Mouse (Mus musculus) limb, embryonic 11.5 days (tissue): ENCODE measurements around the gene Ccnf. TPM values are rescaled to one million over a fixed set of nuclear protein-coding genes. Genes with fewer than 3 reads are reported as not detected.
A peak's percentile ranks its signal among the peaks of the same experiment; 100 is the strongest.

Experiments used
- ATAC-seq: fragments of 200-750 bp; cut with Nextera tagmentation; 2 replicates; pipeline ENCODE4 v1.8.0; 2017; ENCODE audit warnings: low read depth; ENCODE audit not compliant: insufficient number of reproducible peaks, low FRiP score, low TSS enrichment
- DNase-seq: peaks from one replicate; pipeline ENCODE4 v3.0.0-alpha.2; 2015; ENCODE audit warnings: low spot score
- H3K27ac ChIP-seq: fragments of 300-500 bp; sonication (generic); replicated peaks from 2 replicates; pipeline ENCODE4 v1.5.1; 2014; ENCODE audit warnings: low read depth, mild to moderate bottlenecking, low read length
- H3K27me3 ChIP-seq: fragments of 300-500 bp; sonication (generic); 2 replicates; pipeline ENCODE4 v1.6.1; 2014; ENCODE audit warnings: mild to moderate bottlenecking, low read length, mixed read lengths; ENCODE audit not compliant: control insufficient read depth, insufficient read depth
- H3K36me3 ChIP-seq: fragments of 300-500 bp; sonication (generic); 2 replicates; pipeline ENCODE4 v1.6.1; 2014; ENCODE audit warnings: mild to moderate bottlenecking, low read length, moderate library complexity, mixed read lengths; ENCODE audit not compliant: control insufficient read depth, insufficient read depth
- H3K4me1 ChIP-seq: fragments of 300-500 bp; sonication (generic); 2 replicates; pipeline ENCODE4 v1.6.1; 2014; ENCODE audit warnings: low read length, mixed read lengths; ENCODE audit not compliant: control insufficient read depth, insufficient read depth
- H3K4me2 ChIP-seq: fragments of 300-500 bp; sonication (generic); 2 replicates; pipeline ENCODE4 v1.6.1; 2014; ENCODE audit warnings: low read depth, mild to moderate bottlenecking, moderate library complexity; ENCODE audit not compliant: severe bottlenecking
- H3K4me3 ChIP-seq: fragments of 300-500 bp; sonication (generic); 2 replicates; pipeline ENCODE4 v1.5.1; 2014; ENCODE audit warnings: low read depth, low read length
- H3K9ac ChIP-seq: fragments of 300-500 bp; sonication (generic); 2 replicates; pipeline ENCODE4 v1.6.1; 2014; ENCODE audit warnings: mild to moderate bottlenecking, low read length
- H3K9me3 ChIP-seq: fragments of 300-500 bp; sonication (generic); 2 replicates; pipeline ENCODE4 v1.6.1; 2016; ENCODE audit warnings: low read length; ENCODE audit not compliant: control insufficient read depth
- WGBS: fragments of 180-500 bp; shearing (Covaris S2); extraction: QIAGEN DNeasy Blood & Tissue Kit; methylation state at CpG from one replicate; pipeline ENCODE4 v1.1.7; 2014; 5-methylcytosine and 5-hydroxymethylcytosine counted together
- polyA plus RNA-seq: library from polyadenylated mRNA; unstranded; fragments of >200 nt; fragmentation: Nextera tagmentation; extraction: Ambion mirVana; gene quantifications from 2 replicates; pipeline ENCODE4 v1.2.1, GENCODE M21; 2014

Gene Ccnf
- polyA plus RNA-seq, 1 experiment from 2014 or later = 108 TPM

DNA sequence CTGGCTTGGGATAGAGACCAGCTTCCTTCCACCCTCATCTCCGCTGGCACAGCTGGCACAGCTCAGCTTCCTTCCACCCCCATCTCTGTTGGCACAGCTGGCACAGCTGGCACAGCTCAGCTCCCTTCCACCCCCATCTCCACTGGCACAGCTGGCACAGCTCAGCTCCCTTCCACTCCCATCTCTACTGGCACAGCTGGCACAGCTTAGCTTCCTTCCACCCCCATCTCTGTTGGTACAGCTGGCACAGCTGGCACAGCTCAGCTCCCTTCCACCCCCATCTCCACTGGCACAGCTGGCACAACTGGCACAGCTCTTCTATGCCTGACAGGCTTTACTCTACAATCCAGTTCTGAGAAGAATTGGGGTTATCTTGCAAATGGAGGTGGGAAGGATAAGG, 15.8 kb upstream of the Ccnf start:
- H3K9ac ChIP-seq = no peak overlapping the region
- H3K4me1 ChIP-seq = no peaks in the 10 kb centered on the region
- no peak overlapping the region for H3K27ac ChIP-seq
- DNase-seq (no peak), ATAC-seq (no peak)
- no peak overlapping the region for H3K4me3 ChIP-seq
- H3K27me3 ChIP-seq = no peaks in the 10 kb centered on the region
- H3K36me3 ChIP-seq = no peaks in the 10 kb centered on the region
- no peak overlapping the region for H3K4me2 ChIP-seq
- H3K9me3 ChIP-seq = no peaks in the 10 kb centered on the region
- WGBS = 90% methylated on average over 1 of the region's 1 CpGs

DNA sequence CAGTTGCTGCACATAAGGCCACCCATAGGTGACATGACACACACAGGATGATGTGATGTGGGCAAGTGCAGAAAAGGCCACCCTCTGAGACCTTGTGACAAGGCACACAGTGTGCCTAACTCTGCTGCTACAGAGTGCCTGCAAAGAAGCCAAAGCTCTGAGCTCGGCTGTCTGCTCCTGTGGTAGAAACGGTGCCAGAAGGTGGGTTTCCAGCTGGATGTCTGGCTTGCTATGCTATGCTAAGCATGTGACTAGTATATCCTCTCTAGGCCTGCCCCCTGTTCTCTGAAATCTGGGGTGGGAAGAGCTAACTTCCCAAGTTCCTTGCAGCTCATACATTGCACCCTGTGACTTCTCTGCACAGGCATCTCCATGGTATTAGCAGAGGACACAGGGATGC, 13.5 kb upstream of the Ccnf start:
- Histone ChIP-seq H3K27ac (no peak overlapping the region), H3K27me3 (no peaks in the 10 kb centered on the region), H3K9ac (no peak overlapping the region), H3K9me3 (no peaks in the 10 kb centered on the region), H3K4me3 (no peak overlapping the region), H3K4me2 (no peak overlapping the region), H3K36me3 (no peaks in the 10 kb centered on the region), H3K4me1 (no peaks in the 10 kb centered on the region)
- 78% methylated on average over 2 of the region's 2 CpGs for WGBS
- no peak for DNase-seq
- no peak for ATAC-seq

DNA sequence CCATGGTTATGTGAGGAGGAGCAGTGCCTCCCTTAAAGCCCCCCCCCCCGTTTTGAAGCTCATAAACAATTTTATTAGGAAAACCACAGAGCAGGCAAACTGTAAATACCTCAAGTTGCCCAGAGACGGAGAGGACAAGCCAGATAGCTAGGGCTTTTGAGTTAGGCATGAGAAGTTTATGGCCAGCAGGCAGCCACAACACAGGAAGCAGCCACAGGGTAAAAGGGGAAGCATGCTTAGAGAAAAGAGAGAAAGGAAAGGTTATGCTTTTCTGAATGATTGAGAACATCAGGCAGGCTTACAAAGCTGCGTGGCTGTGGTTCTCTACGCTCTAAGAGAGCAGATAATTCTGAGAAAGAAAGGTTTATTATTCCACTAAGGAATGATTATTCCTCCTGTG, 9.2 kb upstream of the Ccnf start:
- Histone ChIP-seq H3K4me2 (no peak overlapping the region), H3K9me3 (no peaks in the 10 kb centered on the region), H3K27me3 (no peaks in the 10 kb centered on the region), H3K36me3 (no peaks in the 10 kb centered on the region), H3K9ac (no peak overlapping the region), H3K27ac (no peak overlapping the region; the same call in 1 of the 2 replicates), H3K4me1 (no peaks in the 10 kb centered on the region), H3K4me3 (no peak overlapping the region)
- 45% methylated on average over 4 of the region's 4 CpGs for WGBS
- DNase-seq (no peak), ATAC-seq (no peak)

DNA sequence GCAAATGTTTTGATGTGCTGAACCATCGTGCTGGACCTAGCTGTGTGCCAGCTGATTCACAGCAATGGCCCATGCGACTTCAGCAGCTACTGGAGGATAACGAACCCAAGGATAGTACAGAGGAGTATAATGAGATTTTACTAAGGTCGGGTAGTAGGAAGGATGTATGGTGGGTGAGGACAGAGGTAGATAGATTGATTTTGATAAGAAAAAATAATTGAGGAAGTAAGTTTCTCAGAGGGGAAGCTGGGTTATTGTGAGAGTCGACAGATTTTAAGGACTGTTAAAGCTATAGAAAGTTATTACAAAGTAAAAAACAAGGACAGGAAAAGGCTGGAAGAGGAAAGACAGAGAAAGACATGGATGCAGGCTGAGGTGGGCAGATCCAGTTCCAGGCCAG, 8.4 kb upstream of the Ccnf start:
- Histone ChIP-seq H3K4me1 (no peaks in the 10 kb centered on the region), H3K9ac (no peak overlapping the region), H3K27me3 (no peaks in the 10 kb centered on the region), H3K36me3 (no peaks in the 10 kb centered on the region), H3K4me3 (no peak overlapping the region), H3K27ac (no peak overlapping the region), H3K4me2 (no peak overlapping the region), H3K9me3 (no peaks in the 10 kb centered on the region)
- DNase-seq (no peak), ATAC-seq (no peak)
- 73% methylated on average over 5 of the region's 5 CpGs for WGBS

DNA sequence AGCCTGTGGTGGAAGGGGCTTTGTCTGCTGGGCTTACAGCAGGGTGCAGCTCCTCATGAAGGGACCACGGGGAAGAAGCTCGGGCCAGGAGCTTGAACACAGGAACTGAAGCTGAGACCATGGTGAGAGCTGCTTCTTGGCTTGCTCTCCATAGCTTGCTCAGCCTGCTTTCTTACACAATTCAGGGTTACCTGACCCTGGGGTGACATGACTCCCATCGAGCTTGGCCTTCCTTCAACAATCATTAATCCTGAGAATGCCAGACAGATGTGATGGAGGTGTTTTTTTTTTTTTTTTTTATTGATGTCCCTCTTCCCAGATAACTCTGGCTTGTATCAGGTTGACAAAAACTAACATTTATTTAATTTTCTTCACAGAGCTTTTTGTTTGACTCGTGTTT, 7.7 kb upstream of the Ccnf start:
- DNase-seq (no peak), ATAC-seq (no peak)
- Histone ChIP-seq H3K9ac (no peak overlapping the region), H3K4me2 (no peak overlapping the region), H3K27me3 (no peaks in the 10 kb centered on the region), H3K4me3 (no peak overlapping the region), H3K36me3 (no peaks in the 10 kb centered on the region), H3K9me3 (no peaks in the 10 kb centered on the region), H3K27ac (no peak overlapping the region), H3K4me1 (no peaks in the 10 kb centered on the region)
- WGBS = 80% methylated on average over 4 of the region's 4 CpGs

DNA sequence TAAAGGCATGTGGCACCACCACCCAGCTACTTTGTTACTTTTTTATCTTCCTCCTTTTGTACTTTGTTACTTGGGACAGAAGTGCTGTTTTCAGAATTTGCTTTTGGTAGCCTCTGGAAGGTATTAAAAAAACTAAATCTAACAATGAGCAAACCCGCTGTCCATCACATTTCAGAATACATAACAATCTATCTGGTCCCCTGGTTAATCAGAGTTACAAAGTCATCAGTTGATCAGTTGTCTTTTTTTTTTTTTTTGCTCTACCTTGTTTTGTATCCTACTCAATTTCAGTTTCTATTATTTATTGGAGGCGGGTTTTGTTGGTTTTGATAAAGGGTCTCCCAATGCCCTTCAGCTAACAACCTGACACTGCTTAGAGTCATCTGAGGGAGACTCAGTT, 1.0 kb upstream of the Ccnf start:
- ATAC-seq (no peak), DNase-seq (no peak)
- Histone ChIP-seq H3K9ac (no peak overlapping the region), H3K36me3 (peaks cover 11% of the 10 kb centered on the region), H3K4me1 (peaks cover 7% of the 10 kb centered on the region), H3K4me2 (peak overlapping the region; percentile 77; the same call in 1 of the 2 replicates), H3K27ac (no peak overlapping the region), H3K9me3 (no peaks in the 10 kb centered on the region), H3K27me3 (no peaks in the 10 kb centered on the region), H3K4me3 (no peak overlapping the region)
- 100% methylated on average over 2 of the region's 2 CpGs for WGBS

DNA sequence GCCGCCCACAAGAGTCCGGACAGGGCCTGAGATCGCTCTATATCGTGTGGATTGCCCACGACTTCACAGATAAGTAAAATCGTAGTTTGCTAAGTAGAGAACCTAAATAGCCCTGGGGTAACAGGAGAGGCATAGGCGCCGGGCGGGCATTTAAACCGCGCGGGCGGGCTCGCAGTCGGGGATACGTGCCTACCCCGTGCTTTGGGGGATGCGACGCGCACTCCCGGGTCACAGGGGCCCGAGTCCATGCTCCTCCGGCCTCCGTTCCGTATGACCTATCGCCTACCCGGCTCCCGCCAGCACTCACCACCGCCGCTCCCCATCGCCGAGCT, 330 bp downstream of the Ccnf start:
- H3K4me3 ChIP-seq = peak overlapping the region; percentile 86
- peak overlapping the region; percentile 85 for H3K9ac ChIP-seq
- H3K4me1 ChIP-seq = peaks cover 7% of the 10 kb centered on the region
- H3K36me3 ChIP-seq = peaks cover 14% of the 10 kb centered on the region
- WGBS = 0% methylated on average over 32 of the region's 32 CpGs
- peak overlapping the region; percentile 72 for H3K27ac ChIP-seq
- no peaks in the 10 kb centered on the region for H3K9me3 ChIP-seq
- H3K27me3 ChIP-seq = no peaks in the 10 kb centered on the region
- ATAC-seq = peak; percentile 14; the same call in 1 of the 2 replicates
- DNase-seq = no peak
- H3K4me2 ChIP-seq = peak overlapping the region; percentile 77

DNA sequence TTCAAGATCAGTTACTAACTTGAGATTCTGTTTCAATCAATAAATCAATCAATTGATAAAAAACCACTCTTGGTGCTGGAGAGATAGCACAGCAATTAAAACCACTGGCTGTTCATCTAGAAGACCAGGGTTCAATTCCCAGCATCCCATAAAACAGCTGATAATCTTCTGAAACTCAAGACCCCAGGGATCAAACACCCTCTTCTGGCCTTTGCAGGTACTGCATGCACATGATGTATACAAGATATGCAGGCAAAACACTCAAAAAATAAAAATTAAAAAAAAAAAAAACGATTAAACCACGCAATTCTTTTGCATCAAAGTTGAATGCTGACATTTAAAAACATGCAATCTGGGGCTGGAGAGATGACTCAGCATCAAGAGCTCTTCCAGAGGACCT, 2.6 kb downstream of the Ccnf start:
- peaks cover 31% of the 10 kb centered on the region for H3K36me3 ChIP-seq
- H3K4me2 ChIP-seq = no peak overlapping the region
- no peaks in the 10 kb centered on the region for H3K27me3 ChIP-seq
- no peak overlapping the region for H3K4me3 ChIP-seq
- peaks cover 7% of the 10 kb centered on the region for H3K4me1 ChIP-seq
- 96% methylated on average over 2 of the region's 2 CpGs for WGBS
- ATAC-seq (no peak), DNase-seq (no peak)
- H3K27ac ChIP-seq = no peak overlapping the region
- no peak overlapping the region for H3K9ac ChIP-seq
- H3K9me3 ChIP-seq = peaks cover 4% of the 10 kb centered on the region; the same call in 1 of the 2 replicates

DNA sequence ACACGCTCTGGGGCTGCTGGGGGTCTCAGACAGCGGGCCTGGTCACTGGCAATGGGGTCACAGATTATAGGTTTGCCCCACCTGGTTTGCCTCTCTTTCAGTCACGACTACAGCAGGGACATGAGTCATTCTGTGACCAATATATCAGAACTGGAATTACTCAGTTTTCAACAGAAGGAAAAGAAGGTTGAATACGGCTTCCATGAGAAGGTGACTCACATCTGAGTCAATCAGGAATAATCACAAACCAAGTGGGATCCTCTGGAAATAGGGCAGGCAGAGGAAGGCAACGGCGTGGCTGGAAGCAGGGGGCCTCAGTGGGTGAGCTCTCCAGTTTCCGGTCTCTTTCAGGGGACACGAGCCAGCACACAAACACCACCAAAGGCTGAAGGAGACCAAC, 7.2 kb downstream of the Ccnf start:
- Histone ChIP-seq H3K27ac (no peak overlapping the region), H3K27me3 (no peaks in the 10 kb centered on the region), H3K4me1 (no peaks in the 10 kb centered on the region), H3K9ac (no peak overlapping the region), H3K9me3 (peaks cover 4% of the 10 kb centered on the region; the same call in 1 of the 2 replicates), H3K36me3 (peaks cover 62% of the 10 kb centered on the region), H3K4me2 (no peak overlapping the region), H3K4me3 (no peak overlapping the region)
- 98% methylated on average over 8 of the region's 8 CpGs for WGBS
- ATAC-seq (no peak), DNase-seq (no peak)
